Mouse (Mus musculus) brain, embryonic 14.5 days (tissue): ENCODE measurements around the gene Zdhhc14.

Source experiments
- CTCF ChIP-seq: fragments of 200-500 bp; IDR thresholded peaks from 2 replicates; pipeline ENCODE4 v1.5.1; 2012; ENCODE audit warnings: inconsistent platforms, mild to moderate bottlenecking, moderate library complexity, borderline replicate concordance; ENCODE audit not compliant: insufficient read depth, insufficient read length; ENCODE audit errors: extremely low read depth
- POLR2A ChIP-seq: fragments of 200-500 bp; IDR thresholded peaks from 2 replicates; pipeline ENCODE4 v1.6.1; 2012; ENCODE audit warnings: mild to moderate bottlenecking, inconsistent platforms, borderline replicate concordance; ENCODE audit not compliant: poor library complexity, insufficient read depth, insufficient read length, severe bottlenecking; ENCODE audit errors: extremely low read depth

GRCm38 (mm10) chr17:5769776-5770175, 277.4 kb downstream of the Zdhhc14 start:
- TF ChIP-seq CTCF = no peak
- no peak for TF ChIP-seq POLR2A
